Mouse (Mus musculus) ES-E14 (cell line): ENCODE measurements at regions not wholly inside any gene's neighbourhood (a gene's known extent, or its start where the extent isn't known, plus 50 kb on each side); places are given as distances from the start of the nearest gene placed in this dataset.

ENCODE experiments used
- DNase-seq: peaks from one replicate; pipeline ENCODE4 v3.0.0-alpha.2; 2013; ENCODE audit warnings: low read depth, low spot score
- H3K27ac ChIP-seq: 2 replicates; pipeline ENCODE4 v1.5.1; 2012; ENCODE audit warnings: low read depth, mild to moderate bottlenecking, low read length, moderate library complexity, mixed read lengths; ENCODE audit not compliant: poor library complexity, insufficient read depth, severe bottlenecking
- H3K36me3 ChIP-seq: 2 replicates; pipeline ENCODE4 v1.6.1; 2012; ENCODE audit warnings: mild to moderate bottlenecking, low read length, moderate library complexity, mixed read lengths; ENCODE audit not compliant: control insufficient read depth, poor library complexity, insufficient read depth, severe bottlenecking
- H3K4me1 ChIP-seq, 2 experiments: fragments of 150-350 bp in 1 of 2; sonication (generic) in 1 of 2; 2 replicates each; pipeline ENCODE4 v1.6.1; 2012; ENCODE audit warnings: low read length in 2 of 2, mild to moderate bottlenecking in 1 of 2, mixed read lengths in 1 of 2; ENCODE audit not compliant: control insufficient read depth in 2 of 2, insufficient read depth in 2 of 2, poor library complexity in 1 of 2
- H3K4me3 ChIP-seq, 2 experiments: fragments of 150-350 bp in 1 of 2; sonication (generic) in 1 of 2; 2 replicates each; pipeline ENCODE4 v1.5.1; 2012; ENCODE audit warnings: low read length in 2 of 2, low read depth in 1 of 2, mild to moderate bottlenecking in 1 of 2, mixed read lengths in 1 of 2; ENCODE audit not compliant: insufficient read depth in 1 of 2, poor library complexity in 1 of 2, severe bottlenecking in 1 of 2
- H3K9ac ChIP-seq: 2 replicates; pipeline ENCODE4 v1.6.1; 2012; ENCODE audit warnings: low read depth, mild to moderate bottlenecking, low read length, mixed read lengths; ENCODE audit not compliant: poor library complexity, insufficient read depth, severe bottlenecking
- H3K9me3 ChIP-seq: fragments of 150-350 bp; sonication (generic); 2 replicates; pipeline ENCODE4 v1.6.1; 2012; ENCODE audit warnings: low read depth, mild to moderate bottlenecking, low read length; ENCODE audit not compliant: control insufficient read depth, insufficient read depth
- CHD2 ChIP-seq: IDR thresholded peaks from 2 replicates; pipeline ENCODE4 v1.6.1; 2014; ENCODE audit warnings: mild to moderate bottlenecking, low read depth, low read length, inconsistent platforms
- HCFC1 ChIP-seq: IDR thresholded peaks from 2 replicates; pipeline ENCODE4 v1.6.1; 2012; ENCODE audit warnings: low read length, inconsistent platforms, borderline replicate concordance; ENCODE audit not compliant: insufficient read depth
- MAFK ChIP-seq: IDR thresholded peaks from 2 replicates; pipeline ENCODE4 v1.6.1; 2014; ENCODE audit warnings: mild to moderate bottlenecking, low read depth, low read length, inconsistent platforms; ENCODE audit not compliant: insufficient read depth
- ZC3H11A ChIP-seq: IDR thresholded peaks from 2 replicates; pipeline ENCODE4 v1.6.1; 2012; ENCODE audit warnings: low read depth, mild to moderate bottlenecking, inconsistent platforms, low read length, borderline replicate concordance
- ZNF384 ChIP-seq: IDR thresholded peaks from 2 replicates; pipeline ENCODE4 v1.6.1; 2012; ENCODE audit warnings: low read depth, low read length, inconsistent platforms
- in situ Hi-C, 2 experiments: fragments of 600-800 bp; cut with MboI; formaldehyde crosslinking; loops; one replicate each; pipeline ENCODE4 v1.15.1; 2025; ENCODE audit warnings: low sequenced_read_pairs in 2 of 2, inconsistent platforms in 1 of 2; ENCODE audit not compliant: unreplicated experiment in 2 of 2

DNA sequence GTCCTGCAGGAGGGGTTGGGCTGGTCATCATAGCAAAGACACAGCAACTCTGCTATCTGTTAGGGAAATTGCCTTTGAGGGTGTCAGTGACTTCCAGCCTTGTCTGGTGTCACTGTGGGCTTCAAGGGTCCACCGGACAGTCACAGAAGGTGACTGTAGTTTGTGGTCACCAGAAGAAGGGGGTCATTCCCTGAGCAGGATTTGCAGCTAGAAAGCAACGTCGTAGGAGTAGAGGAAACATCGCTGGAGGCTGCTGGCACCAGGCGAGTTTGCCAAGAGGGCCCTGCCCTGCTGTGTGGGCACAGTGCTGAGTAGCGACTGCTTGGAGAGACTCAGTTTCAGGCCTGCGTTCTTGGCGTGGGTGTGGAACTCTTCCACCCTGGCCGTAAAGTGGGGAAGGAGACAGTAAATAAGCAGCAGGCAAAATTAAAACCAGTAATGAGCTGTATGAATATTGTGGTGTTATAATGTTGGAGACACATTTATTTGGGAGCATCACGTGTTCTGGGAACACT is 389.8 kb upstream of the Tshz3 start:
- Histone ChIP-seq H3K4me1 (no peaks in the 10 kb centered on the region), H3K9ac (no peak overlapping the region), H3K27ac (no peak overlapping the region), H3K36me3 (no peaks in the 10 kb centered on the region), H3K4me3 (no peak overlapping the region), H3K9me3 (no peaks in the 10 kb centered on the region)
- in situ Hi-C loops = no loop called here
- TF ChIP-seq ZNF384 = no peak
- TF ChIP-seq ZC3H11A = no peak
- no peak for DNase-seq

- TF ChIP-seq CHD2 (no peak), ZC3H11A (no peak), ZNF384 (no peak), MAFK (no peak), HCFC1 (no peak)
- Histone ChIP-seq H3K9me3 (no peaks in the 10 kb centered on the region), H3K4me3 (no peak overlapping the region), H3K36me3 (no peaks in the 10 kb centered on the region), H3K4me1 (no peaks in the 10 kb centered on the region), H3K9ac (no peak overlapping the region), H3K27ac (no peak overlapping the region)
- in situ Hi-C loops = no loop called here
- no peak for DNase-seq
These were observed 420.6 kb upstream of the Tshz3 start for GRCm38 (mm10) chr7:36277275-36277674.

DNA sequence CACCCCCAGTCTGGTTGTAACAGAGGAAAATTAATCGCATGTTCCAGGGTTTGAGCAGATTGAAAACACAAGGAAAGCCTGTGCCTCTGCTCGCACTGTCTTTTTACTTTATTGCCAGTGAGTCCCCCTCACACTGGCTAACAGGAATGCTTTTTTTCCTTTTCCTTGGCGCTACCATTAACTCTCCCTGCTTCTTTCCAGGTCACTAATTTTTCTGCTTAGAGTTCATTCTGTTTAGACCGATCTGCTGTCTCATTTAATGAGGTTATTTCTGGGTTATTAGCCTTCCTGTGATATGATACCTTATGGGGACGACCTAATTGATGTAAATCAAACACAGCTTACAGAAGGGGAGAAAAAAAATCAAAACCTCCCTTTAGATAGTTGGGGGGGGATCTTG is 429.0 kb upstream of the Tshz3 start:
- no peak for DNase-seq
- Histone ChIP-seq H3K36me3 (no peaks in the 10 kb centered on the region), H3K9me3 (no peaks in the 10 kb centered on the region), H3K9ac (no peak overlapping the region), H3K27ac (no peak overlapping the region), H3K4me3 (no peak overlapping the region), H3K4me1 (no peaks in the 10 kb centered on the region)
- no peak for TF ChIP-seq ZC3H11A
- TF ChIP-seq MAFK = no peak
- no peak for TF ChIP-seq CHD2
- no peak for TF ChIP-seq ZNF384
- TF ChIP-seq HCFC1 = no peak
- in situ Hi-C loops = loop anchor here in 1 of 2 experiments (10.0 kb wide), 1 partner anchor 56 kb away; no protein-coding TSS in a partner anchor

DNA sequence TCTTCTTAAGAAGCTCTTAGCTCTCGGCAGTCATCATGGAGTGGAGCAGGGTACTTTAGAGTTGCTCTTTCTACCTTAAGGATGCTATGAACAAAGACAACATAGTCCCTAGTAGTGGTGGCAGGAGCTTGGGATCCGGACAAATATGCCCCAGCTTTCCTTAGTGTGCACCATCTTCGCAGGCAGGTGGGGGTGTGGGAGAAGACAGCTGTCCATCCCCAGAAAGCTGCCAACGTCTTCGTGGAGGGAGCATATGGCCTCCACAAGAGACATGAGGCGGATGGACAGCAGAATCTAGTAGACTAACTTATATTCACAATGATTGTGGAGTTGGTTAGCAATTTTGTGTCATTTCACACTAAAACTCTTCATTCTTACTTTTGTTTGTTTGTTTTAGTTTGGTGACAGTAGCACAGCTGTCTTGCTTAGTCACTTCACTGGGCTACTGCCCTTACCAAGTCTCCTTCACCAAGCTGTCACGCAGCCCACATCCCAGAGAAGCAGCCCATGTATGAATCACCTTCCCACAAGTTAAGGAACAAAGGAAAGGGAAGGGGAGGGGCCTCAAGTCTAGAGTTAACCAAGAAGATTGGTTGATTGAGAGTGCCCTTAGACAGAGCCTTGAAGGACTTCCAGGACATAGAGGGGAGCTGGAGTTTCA is 432.6 kb upstream of the Tshz3 start:
- in situ Hi-C loops = loop anchor here in 1 of 2 experiments (10.0 kb wide), 1 partner anchor 60 kb away; no protein-coding TSS in a partner anchor
- no peak for DNase-seq
- TF ChIP-seq ZC3H11A (no peak), ZNF384 (no peak), CHD2 (no peak), HCFC1 (no peak), MAFK (no peak)
- no peak overlapping the region for H3K9ac ChIP-seq
- H3K36me3 ChIP-seq = no peaks in the 10 kb centered on the region
- no peak overlapping the region for H3K4me3 ChIP-seq
- H3K4me1 ChIP-seq = no peaks in the 10 kb centered on the region
- no peaks in the 10 kb centered on the region for H3K9me3 ChIP-seq
- H3K27ac ChIP-seq = no peak overlapping the region
